Mouse (Mus musculus): ENCODE measurements around the gene Sfswap.

GRCm38 (mm10) chr5:129475532-129476045 is 25.4 kb upstream of the Sfswap start:
- TF ChIP-seq CTCF (IDR thresholded peaks at IDR 0.05; ENCODE audit: insufficient read depth, low read depth, low read length): no peak
- no peak for TF ChIP-seq POLR2A (IDR thresholded peaks at IDR 0.05; ENCODE audit: insufficient read depth, low read depth, low read length)
